Mouse (Mus musculus): Measurements from ENCODE around the gene Kif16b. TPM values are rescaled to one million over a fixed set of nuclear protein-coding genes. Genes with fewer than 3 reads are reported as not detected.

Gene Kif16b
- total RNA-seq, 2 experiments from 2014 or later = 32.7 to 33.5 TPM

GRCm38 (mm10) chr2:142739338-142739737 lies 162.0 kb downstream of the Kif16b start:
- DNase-seq = no peak
- intact Hi-C loops (cut with DNase I) = no loop called here

- intact Hi-C loops (cut with DNase I) = no loop called here
- no peak for DNase-seq
Observed at GRCm38 (mm10) chr2:142738488-142738887, 162.8 kb downstream of the Kif16b start.

GRCm38 (mm10) chr2:142735691-142736090 lies 165.6 kb downstream of the Kif16b start:
- no peak for DNase-seq
- intact Hi-C loops (cut with DNase I) = no loop called here

- DNase-seq = no peak
- intact Hi-C loops (cut with DNase I) = no loop called here
Observed at GRCm38 (mm10) chr2:142734046-142734445, 167.3 kb downstream of the Kif16b start.

GRCm38 (mm10) chr2:142732370-142732769 lies 169.0 kb downstream of the Kif16b start:
- peak in 1 of 2 experiments; percentile 7 for DNase-seq
- intact Hi-C loops (cut with DNase I) = no loop called here

- intact Hi-C loops (cut with DNase I) = no loop called here
- DNase-seq = peak; percentile 52 to 65
Observed at GRCm38 (mm10) chr2:142731778-142732092, 169.6 kb downstream of the Kif16b start.

GRCm38 (mm10) chr2:142731016-142731777 lies 170.1 kb downstream of the Kif16b start:
- no peak for DNase-seq
- intact Hi-C loops (cut with DNase I) = no loop called here

GRCm38 (mm10) chr2:142724215-142725001 lies 176.9 kb downstream of the Kif16b start:
- intact Hi-C loops (cut with DNase I) = no loop called here
- DNase-seq = no peak

- intact Hi-C loops (cut with DNase I) = no loop called here
Observed at GRCm38 (mm10) chr2:142720174-142720573, 181.2 kb downstream of the Kif16b start.

GRCm38 (mm10) chr2:142718998-142719397 lies 182.3 kb downstream of the Kif16b start:
- intact Hi-C loops (cut with DNase I) = no loop called here
- DNase-seq = no peak

More at GRCm38 (mm10) chr2:142720174-142720573, 181.2 kb downstream of the Kif16b start:
- no peak for DNase-seq

- intact Hi-C loops (cut with DNase I) = no loop called here
Observed at GRCm38 (mm10) chr2:142717591-142717990, 183.7 kb downstream of the Kif16b start.

GRCm38 (mm10) chr2:142715912-142716260 lies 185.4 kb downstream of the Kif16b start:
- intact Hi-C loops (cut with DNase I) = no loop called here
- DNase-seq = no peak

More at GRCm38 (mm10) chr2:142717591-142717990, 183.7 kb downstream of the Kif16b start:
- no peak for DNase-seq

GRCm38 (mm10) chr2:142715186-142715911 lies 186.0 kb downstream of the Kif16b start:
- DNase-seq = no peak
- intact Hi-C loops (cut with DNase I) = no loop called here

- no peak for DNase-seq
- intact Hi-C loops (cut with DNase I) = no loop called here
Observed at GRCm38 (mm10) chr2:142712727-142713126, 188.6 kb downstream of the Kif16b start.

- no peak for DNase-seq
- intact Hi-C loops (cut with DNase I) = no loop called here
Observed at GRCm38 (mm10) chr2:142709326-142709725, 192.0 kb downstream of the Kif16b start.

- DNase-seq = peak; percentile 25 to 41
- intact Hi-C loops (cut with DNase I) = no loop called here
Observed at GRCm38 (mm10) chr2:142700689-142701088, 200.6 kb downstream of the Kif16b start.

GRCm38 (mm10) chr2:142698650-142699049 lies 202.7 kb downstream of the Kif16b start:
- intact Hi-C loops (cut with DNase I) = no loop called here
- DNase-seq = peak; percentile 50 to 55

GRCm38 (mm10) chr2:142694936-142695331 lies 206.4 kb downstream of the Kif16b start:
- intact Hi-C loops (cut with DNase I) = no loop called here
- no peak for DNase-seq

GRCm38 (mm10) chr2:142694019-142694935 lies 207.1 kb downstream of the Kif16b start:
- intact Hi-C loops (cut with DNase I) = no loop called here
- no peak for DNase-seq

- intact Hi-C loops (cut with DNase I) = no loop called here
- DNase-seq = no peak
Observed at GRCm38 (mm10) chr2:142693461-142693860, 207.9 kb downstream of the Kif16b start.

All from heart, postnatal 36 days (tissue).